Mouse (Mus musculus): ENCODE measurements around the gene Klf13. TPM values are rescaled to one million over a fixed set of nuclear protein-coding genes. Genes with fewer than 3 reads are reported as not detected.

Klf13 gene
- total and polyA plus RNA-seq, 3 experiments: 1.7 to 9.7 (median 3.7) TPM

- Histone ChIP-seq H3K79me2 (replicated peaks; ENCODE audit: control insufficient read depth, extremely low read depth, insufficient read depth, poor library complexity, severe bottlenecking) (no peaks in the 10 kb centered on the region; the same call in none of the 2 replicates), H3K9me3 (replicated peaks; ENCODE audit: low read length) (no peaks in the 10 kb centered on the region), H3K9ac (ENCODE audit: insufficient read depth, low read depth) (no peak overlapping the region), H3K27ac (ENCODE audit: insufficient read depth, low read depth) (no peak overlapping the region), H3K36me3 (replicated peaks in 1 of 2; ENCODE audit: control insufficient read depth in 1 of 2, insufficient read depth in 1 of 2, low read length in 1 of 2) (peaks cover 6 to 30% of the 10 kb centered on the region in 2 experiments), H3K4me3 (replicated peaks in 1 of 3; ENCODE audit: low read depth in 2 of 3, low read length in 2 of 3, poor library complexity in 1 of 3) (no peak overlapping the region), H3K4me1 (ENCODE audit: control insufficient read depth in 1 of 2, insufficient read depth in 2 of 2) (peaks cover 13 to 42% of the 10 kb centered on the region in 2 experiments), H3K27me3 (replicated peaks) (no peaks in the 10 kb centered on the region), H3K4me2 (ENCODE audit: insufficient read depth, low read depth, poor library complexity, severe bottlenecking) (no peak overlapping the region)
- DNase-seq (ENCODE audit: extremely low read depth): no peak
- in situ Hi-C loops (cut with MboI; ENCODE audit: low pct_ligation_motif_present, low pct_unique_long_range_greater_than_20kb, low sequenced_read_pairs): no loop called here
- dilution Hi-C loops (cut with MboI; ENCODE audit: extremely low pct_ligation_motif_present, extremely low pct_unique_long_range_greater_than_20kb, low sequenced_read_pairs): no loop called here
- no peak for TF ChIP-seq MAZ (IDR thresholded peaks at IDR 0.05; ENCODE audit: low read depth, low read length)
- no peak for TF ChIP-seq JUN (IDR thresholded peaks at IDR 0.05; ENCODE audit: insufficient read depth, low read depth, low read length)
- TF ChIP-seq CHD1 (IDR thresholded peaks at IDR 0.05; ENCODE audit: low read depth, low read length): no peak
- TF ChIP-seq ZC3H11A (IDR thresholded peaks at IDR 0.05; ENCODE audit: low read depth, low read length): no peak
- TF ChIP-seq CHD2 (IDR thresholded peaks at IDR 0.05; ENCODE audit: low read length): no peak
- TF ChIP-seq MYC (IDR thresholded peaks at IDR 0.05; ENCODE audit: low read depth, low read length): no peak
- no peak for TF ChIP-seq TBP (conservative IDR thresholded peaks at IDR 0.05; ENCODE audit: low read depth, low read length)
- TF ChIP-seq RAD21 (IDR thresholded peaks at IDR 0.05; ENCODE audit: low read depth, low read length): no peak
- TF ChIP-seq TCF12 (IDR thresholded peaks at IDR 0.05; ENCODE audit: low read depth, low read length): no peak
- no peak for TF ChIP-seq ETS1 (conservative IDR thresholded peaks at IDR 0.05; ENCODE audit: low read depth, low read length)
- TF ChIP-seq SIN3A (IDR thresholded peaks at IDR 0.05; ENCODE audit: low read length): no peak
- TF ChIP-seq EP300 (IDR thresholded peaks at IDR 0.05; ENCODE audit: low read length): no peak
- TF ChIP-seq HCFC1 (IDR thresholded peaks at IDR 0.05; ENCODE audit: low read depth, low read length): no peak
- TF ChIP-seq UBTF (IDR thresholded peaks at IDR 0.05; ENCODE audit: low read depth, low read length): no peak
- TF ChIP-seq SMC3 (IDR thresholded peaks at IDR 0.05; ENCODE audit: low read depth, low read length): no peak
- no peak for TF ChIP-seq POLR2A (IDR thresholded peaks at IDR 0.05; ENCODE audit: low read depth, low read length)
- no peak for TF ChIP-seq POLR2AphosphoS2 (IDR thresholded peaks at IDR 0.05; ENCODE audit: low read depth, low read length)
- no peak for TF ChIP-seq E2F4 (IDR thresholded peaks at IDR 0.05; ENCODE audit: insufficient replicate concordance, low read depth, low read length)
- TF ChIP-seq BHLHE40 (IDR thresholded peaks at IDR 0.05; ENCODE audit: low read depth, low read length): no peak
Measured at GRCm38 (mm10) chr7:63893729-63894128, 45.0 kb downstream of the Klf13 start.

- dilution Hi-C loops (cut with MboI; ENCODE audit: extremely low pct_ligation_motif_present, extremely low pct_unique_long_range_greater_than_20kb, low sequenced_read_pairs) (no loop called here), in situ Hi-C loops (cut with MboI; ENCODE audit: low pct_ligation_motif_present, low pct_unique_long_range_greater_than_20kb, low sequenced_read_pairs) (no loop called here)
- H3K9me3 ChIP-seq (replicated peaks; ENCODE audit: low read length): no peaks in the 10 kb centered on the region
- H3K4me3 ChIP-seq (replicated peaks in 1 of 3; ENCODE audit: low read depth in 2 of 3, low read length in 2 of 3, poor library complexity in 1 of 3): no peak overlapping the region
- no peak overlapping the region for H3K27ac ChIP-seq (ENCODE audit: insufficient read depth, low read depth)
- H3K4me2 ChIP-seq (ENCODE audit: insufficient read depth, low read depth, poor library complexity, severe bottlenecking): no peak overlapping the region
- DNase-seq (ENCODE audit: extremely low read depth): no peak
- peaks cover 13 to 42% of the 10 kb centered on the region in 2 experiments for H3K4me1 ChIP-seq (ENCODE audit: control insufficient read depth in 1 of 2, insufficient read depth in 2 of 2)
- H3K36me3 ChIP-seq (replicated peaks in 1 of 2; ENCODE audit: control insufficient read depth in 1 of 2, insufficient read depth in 1 of 2, low read length in 1 of 2): peaks cover 6 to 28% of the 10 kb centered on the region in 2 experiments
- no peaks in the 10 kb centered on the region for H3K27me3 ChIP-seq (replicated peaks)
- no peaks in the 10 kb centered on the region; the same call in none of the 2 replicates for H3K79me2 ChIP-seq (replicated peaks; ENCODE audit: control insufficient read depth, extremely low read depth, insufficient read depth, poor library complexity, severe bottlenecking)
- no peak for TF ChIP-seq POLR2AphosphoS2 (IDR thresholded peaks at IDR 0.05; ENCODE audit: low read depth, low read length)
- TF ChIP-seq ZNF384 (IDR thresholded peaks at IDR 0.05; ENCODE audit: low read depth, low read length): no peak
- no peak for TF ChIP-seq CHD1 (IDR thresholded peaks at IDR 0.05; ENCODE audit: low read depth, low read length)
- TF ChIP-seq SIN3A (IDR thresholded peaks at IDR 0.05; ENCODE audit: low read length): no peak
- TF ChIP-seq PAX5 (IDR thresholded peaks at IDR 0.05; ENCODE audit: low read length): no peak
- no peak for TF ChIP-seq ZKSCAN1 (IDR thresholded peaks at IDR 0.05; ENCODE audit: borderline replicate concordance, low read depth, low read length)
- TF ChIP-seq USF2 (conservative IDR thresholded peaks at IDR 0.05; ENCODE audit: low read depth, low read length): no peak
- no peak for TF ChIP-seq ELF1 (IDR thresholded peaks at IDR 0.05; ENCODE audit: low read depth, low read length)
- no peak for TF ChIP-seq ZMIZ1 (IDR thresholded peaks at IDR 0.05; ENCODE audit: low read depth, low read length)
- TF ChIP-seq TBP (conservative IDR thresholded peaks at IDR 0.05; ENCODE audit: low read depth, low read length): no peak
- TF ChIP-seq CHD2 (IDR thresholded peaks at IDR 0.05; ENCODE audit: low read length): no peak
- no peak for TF ChIP-seq ETS1 (conservative IDR thresholded peaks at IDR 0.05; ENCODE audit: low read depth, low read length)
- no peak for TF ChIP-seq EP300 (IDR thresholded peaks at IDR 0.05; ENCODE audit: low read length)
- no peak for TF ChIP-seq GABPA (IDR thresholded peaks at IDR 0.05; ENCODE audit: insufficient replicate concordance, low read depth, low read length)
- no peak for TF ChIP-seq SMC3 (IDR thresholded peaks at IDR 0.05; ENCODE audit: low read depth, low read length)
- TF ChIP-seq IRF4 (IDR thresholded peaks at IDR 0.05; ENCODE audit: low read depth, low read length): no peak
- no peak overlapping the region for H3K9ac ChIP-seq (ENCODE audit: insufficient read depth, low read depth)
Measured at GRCm38 (mm10) chr7:63893201-63893600, 45.5 kb downstream of the Klf13 start.

All from CH12.LX (cell line).